Mouse (Mus musculus) embryonic fibroblast, embryonic 13.5 days (primary cell): Measurements from ENCODE around the gene Pim3.

ENCODE experiments used
- CTCF ChIP-seq: IDR thresholded peaks from 2 replicates; pipeline ENCODE4 v1.5.1; 2011; ENCODE audit warnings: mild to moderate bottlenecking, control low read depth, low read length, moderate library complexity, borderline replicate concordance; ENCODE audit not compliant: insufficient read depth
- POLR2A ChIP-seq: IDR thresholded peaks from 2 replicates; pipeline ENCODE4 v1.6.1; 2011; ENCODE audit warnings: low read depth, mild to moderate bottlenecking, control low read depth, low read length, moderate library complexity

DNA sequence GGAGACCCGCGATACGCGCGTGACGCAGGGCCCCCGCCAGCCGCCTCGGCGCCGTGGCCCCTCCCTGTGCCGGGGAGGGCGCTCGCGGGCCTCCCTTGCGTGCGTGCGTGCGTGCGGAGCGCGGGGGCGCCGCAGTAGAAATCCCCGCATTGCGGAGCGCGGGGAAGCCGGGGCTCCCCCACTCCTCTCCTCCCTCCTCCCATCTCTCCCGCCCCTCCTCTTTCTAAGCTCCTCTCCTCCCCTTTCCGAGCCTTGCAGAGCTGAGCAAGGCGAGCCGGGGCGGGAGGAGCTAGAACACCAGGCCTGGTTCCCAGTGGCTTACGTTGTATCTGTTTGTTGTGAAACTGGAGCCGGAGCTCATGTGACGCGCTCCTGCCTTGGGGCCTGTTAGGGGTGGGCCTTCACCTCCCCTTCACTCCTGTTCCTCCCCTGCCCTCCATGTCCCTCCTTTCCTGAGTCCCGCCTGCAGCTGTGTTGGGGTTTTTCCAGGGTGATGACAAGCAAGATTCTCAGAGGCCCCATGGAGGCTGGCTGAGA lies 1.8 kb downstream of the Pim3 start:
- TF ChIP-seq CTCF (no peak), POLR2A (no peak)
